Mouse (Mus musculus) liver, postnatal 0 days (tissue): ENCODE measurements around the gene Gm28047. TPM values are rescaled to one million over a fixed set of nuclear protein-coding genes. Genes with fewer than 3 reads are reported as not detected.

ENCODE experiments used
- ATAC-seq: fragments of 200-750 bp; cut with Nextera tagmentation; 2 replicates; pipeline ENCODE4 v1.8.0; 2017; ENCODE audit warnings: mild to moderate bottlenecking, moderate library complexity
- DNase-seq: peaks from one replicate; pipeline ENCODE4 v3.0.0-alpha.2; 2016
- H3K27ac ChIP-seq: fragments of 300-500 bp; sonication (generic); 2 replicates; pipeline ENCODE4 v1.5.1; 2014; ENCODE audit warnings: antibody characterized with exemption, moderate library complexity, mild to moderate bottlenecking, low read depth
- H3K27me3 ChIP-seq: fragments of 300-500 bp; sonication (generic); 2 replicates; pipeline ENCODE4 v1.6.1; 2014; ENCODE audit warnings: low read length, control low read depth, mixed read lengths; ENCODE audit not compliant: insufficient read depth
- H3K36me3 ChIP-seq: fragments of 300-500 bp; sonication (generic); replicated peaks from 2 replicates; pipeline ENCODE4 v1.6.1; 2014; ENCODE audit warnings: mild to moderate bottlenecking, control low read depth, low read length, moderate library complexity, mixed read lengths; ENCODE audit not compliant: insufficient read depth
- H3K4me1 ChIP-seq: fragments of 300-500 bp; sonication (generic); 2 replicates; pipeline ENCODE4 v1.6.1; 2014; ENCODE audit warnings: antibody characterized with exemption, mild to moderate bottlenecking, control low read depth; ENCODE audit not compliant: insufficient read depth
- H3K4me2 ChIP-seq: fragments of 300-500 bp; sonication (generic); 2 replicates; pipeline ENCODE4 v1.6.1; 2014; ENCODE audit warnings: low read depth, mild to moderate bottlenecking, low read length, moderate library complexity, mixed read lengths
- H3K4me3 ChIP-seq: fragments of 300-500 bp; sonication (generic); 2 replicates; pipeline ENCODE4 v1.5.1; 2014; ENCODE audit warnings: low read depth, low read length
- H3K9ac ChIP-seq: fragments of 300-500 bp; sonication (generic); replicated peaks from 2 replicates; pipeline ENCODE4 v1.6.1; 2014; ENCODE audit warnings: mild to moderate bottlenecking, moderate library complexity
- H3K9me3 ChIP-seq: fragments of 300-500 bp; sonication (generic); 2 replicates; pipeline ENCODE4 v1.6.1; 2016; ENCODE audit warnings: mild to moderate bottlenecking, control low read depth, low read length, mixed read lengths
- CTCF ChIP-seq: sonication (generic); IDR thresholded peaks from 2 replicates; pipeline ENCODE4 v1.5.1; 2016; ENCODE audit warnings: antibody characterized with exemption, low read depth
- EP300 ChIP-seq: IDR thresholded peaks from 2 replicates; pipeline ENCODE4 v1.6.1; 2016; ENCODE audit warnings: antibody characterized with exemption, low read depth, mild to moderate bottlenecking
- WGBS: fragments of 180-500 bp; shearing (Covaris S2); extraction: QIAGEN DNeasy Blood & Tissue Kit; methylation state at CpG from one replicate; pipeline ENCODE4 v1.1.7; 2014; ENCODE audit not compliant: insufficient replicate concordance; 5-methylcytosine and 5-hydroxymethylcytosine counted together
- polyA plus RNA-seq: library from polyadenylated mRNA; unstranded; fragments of >200 nt; fragmentation: Nextera tagmentation; extraction: Ambion mirVana; gene quantifications from 2 replicates; pipeline ENCODE4 v1.2.1, GENCODE M21; 2015

Gm28047 gene
- polyA plus RNA-seq, 1 experiment from 2014 or later, result not detected

- no peak for ATAC-seq
- no peak for TF ChIP-seq EP300
- no peak for TF ChIP-seq CTCF
- 91% methylated on average over 4 of the region's 4 CpGs for WGBS
These were observed 80.1 kb downstream of the Gm28047 start for GRCm38 (mm10) chr15:102544801-102545200.

GRCm38 (mm10) chr15:102533926-102534325 lies 90.9 kb downstream of the Gm28047 start:
- TF ChIP-seq EP300 (no peak), CTCF (no peak)
- DNase-seq (no peak), ATAC-seq (no peak)
- no peak overlapping the region for H3K27ac ChIP-seq
- WGBS, result 91% methylated on average over 7 of the region's 7 CpGs
- H3K4me3 ChIP-seq, result no peak overlapping the region
- no peak overlapping the region for H3K9ac ChIP-seq
- no peaks in the 10 kb centered on the region for H3K4me1 ChIP-seq
- no peaks in the 10 kb centered on the region for H3K27me3 ChIP-seq
- H3K9me3 ChIP-seq, result no peaks in the 10 kb centered on the region
- H3K4me2 ChIP-seq, result no peak overlapping the region
- peaks cover 62% of the 10 kb centered on the region for H3K36me3 ChIP-seq

More at GRCm38 (mm10) chr15:102544801-102545200, 80.1 kb downstream of the Gm28047 start:
- H3K4me2 ChIP-seq, result no peak overlapping the region
- no peak overlapping the region for H3K4me3 ChIP-seq
- no peak for DNase-seq
- no peaks in the 10 kb centered on the region for H3K9me3 ChIP-seq
- H3K27me3 ChIP-seq, result no peaks in the 10 kb centered on the region
- no peak overlapping the region for H3K9ac ChIP-seq
- H3K36me3 ChIP-seq, result peaks cover 59% of the 10 kb centered on the region
- no peaks in the 10 kb centered on the region for H3K4me1 ChIP-seq
- no peak overlapping the region for H3K27ac ChIP-seq

- H3K9me3 ChIP-seq, result no peaks in the 10 kb centered on the region
- H3K36me3 ChIP-seq, result peaks cover 75% of the 10 kb centered on the region
- no peaks in the 10 kb centered on the region for H3K4me1 ChIP-seq
- no peak for DNase-seq
- no peak overlapping the region for H3K4me2 ChIP-seq
- no peaks in the 10 kb centered on the region for H3K27me3 ChIP-seq
- no peak for ATAC-seq
- TF ChIP-seq EP300 (no peak), CTCF (no peak)
- no peak overlapping the region for H3K27ac ChIP-seq
- H3K9ac ChIP-seq, result no peak overlapping the region
- WGBS, result 85% methylated on average over 3 of the region's 3 CpGs
- no peak overlapping the region for H3K4me3 ChIP-seq
These were observed 92.6 kb downstream of the Gm28047 start for GRCm38 (mm10) chr15:102532106-102532900.

GRCm38 (mm10) chr15:102531586-102531985 lies 93.3 kb downstream of the Gm28047 start:
- DNase-seq (no peak), ATAC-seq (no peak)
- H3K36me3 ChIP-seq, result peaks cover 68% of the 10 kb centered on the region
- WGBS, result 87% methylated on average over 4 of the region's 4 CpGs
- H3K27me3 ChIP-seq, result no peaks in the 10 kb centered on the region
- TF ChIP-seq CTCF, result no peak
- TF ChIP-seq EP300, result no peak
- no peak overlapping the region for H3K9ac ChIP-seq
- no peak overlapping the region for H3K4me2 ChIP-seq
- H3K4me1 ChIP-seq, result no peaks in the 10 kb centered on the region
- H3K27ac ChIP-seq, result no peak overlapping the region
- H3K9me3 ChIP-seq, result no peaks in the 10 kb centered on the region
- no peak overlapping the region for H3K4me3 ChIP-seq

- H3K9me3 ChIP-seq, result no peaks in the 10 kb centered on the region
- H3K27ac ChIP-seq, result no peak overlapping the region
- no peak for TF ChIP-seq EP300
- no peak for TF ChIP-seq CTCF
- H3K36me3 ChIP-seq, result peaks cover 64% of the 10 kb centered on the region
- no peak overlapping the region for H3K4me3 ChIP-seq
- no peak for ATAC-seq
- H3K4me2 ChIP-seq, result no peak overlapping the region
- 74% methylated on average over 4 of the region's 4 CpGs for WGBS
- no peak overlapping the region for H3K9ac ChIP-seq
- H3K4me1 ChIP-seq, result no peaks in the 10 kb centered on the region
- no peak for DNase-seq
- H3K27me3 ChIP-seq, result no peaks in the 10 kb centered on the region
These were observed 94.3 kb downstream of the Gm28047 start for GRCm38 (mm10) chr15:102530566-102530965.

GRCm38 (mm10) chr15:102528396-102528795 lies 96.5 kb downstream of the Gm28047 start:
- no peak for TF ChIP-seq CTCF
- TF ChIP-seq EP300, result no peak
- 93% methylated on average over 1 of the region's 1 CpGs for WGBS
- peaks cover 63% of the 10 kb centered on the region for H3K36me3 ChIP-seq

More at GRCm38 (mm10) chr15:102528396-102528795, 96.5 kb downstream of the Gm28047 start:
- Histone ChIP-seq H3K9ac (no peak overlapping the region), H3K4me1 (no peaks in the 10 kb centered on the region), H3K27ac (no peak overlapping the region), H3K9me3 (no peaks in the 10 kb centered on the region), H3K4me2 (no peak overlapping the region), H3K4me3 (no peak overlapping the region), H3K27me3 (no peaks in the 10 kb centered on the region)
- no peak for DNase-seq
- no peak for ATAC-seq
